Mouse (Mus musculus) ES-Bruce4 (cell line): ENCODE results near the gene Sapcd1.

Experiments used
- CTCF ChIP-seq: IDR thresholded peaks from one replicate; pipeline ENCODE4 v1.8.1; 2011; ENCODE audit warnings: low read depth, low read length
- EP300 ChIP-seq: IDR thresholded peaks from 2 replicates; pipeline ENCODE4 v1.6.1; 2011; ENCODE audit warnings: low read depth, low read length; ENCODE audit not compliant: insufficient read depth

- no peak for TF ChIP-seq EP300
- no peak for TF ChIP-seq CTCF
These were observed 10.8 kb downstream of the Sapcd1 start for GRCm38 (mm10) chr17:35016791-35017705.
